Mouse (Mus musculus) cerebellum, postnatal 36 days (tissue): Measurements from ENCODE around the gene Slco2a1.
A peak's percentile ranks its signal among the peaks of the same experiment; 100 is the strongest.
"Not testable (repeated sequence)": the region's sequence is repeated elsewhere in the genome, so short reads cannot be mapped to it uniquely, and the experiment has no call there.

ENCODE experiments used
- DNase-seq, 2 experiments: peaks; one replicate each; pipeline ENCODE4 v3.0.0; 2021 to 2022; ENCODE audit warnings: mixed read lengths in 2 of 2

Slco2a1 gene

GRCm38 (mm10) chr9:103090116-103090875, 101.8 kb downstream of the Slco2a1 start:
- peak; percentile 74 to 84 for DNase-seq

GRCm38 (mm10) chr9:103091039-103091883, 102.7 kb downstream of the Slco2a1 start:
- DNase-seq = no peak

GRCm38 (mm10) chr9:103092248-103092647, 103.7 kb downstream of the Slco2a1 start:
- peak; percentile 87 to 88 for DNase-seq

- no peak for DNase-seq
Measured at GRCm38 (mm10) chr9:103093681-103094080, 105.2 kb downstream of the Slco2a1 start.

GRCm38 (mm10) chr9:103108341-103108798, 119.9 kb downstream of the Slco2a1 start:
- not testable (repeated sequence) for DNase-seq

GRCm38 (mm10) chr9:103108943-103109670, 120.6 kb downstream of the Slco2a1 start:
- DNase-seq = no peak

GRCm38 (mm10) chr9:103109911-103110310, 121.4 kb downstream of the Slco2a1 start:
- no peak for DNase-seq

GRCm38 (mm10) chr9:103110727-103111501, 122.4 kb downstream of the Slco2a1 start:
- peak; percentile 44 to 52 for DNase-seq

- DNase-seq = peak; percentile 79 to 87
Measured at GRCm38 (mm10) chr9:103111621-103112470, 123.3 kb downstream of the Slco2a1 start, which contains the start of gene Rab6b. Gene Rab6b, plus strand, starts transcription at chr9:103111787.

- DNase-seq = peak; percentile 54 to 60
Measured at GRCm38 (mm10) chr9:103112471-103113271, 124.2 kb downstream of the Slco2a1 start.

- DNase-seq = peak in 1 of 2 experiments; percentile 51
Measured at GRCm38 (mm10) chr9:103113351-103113750, 124.8 kb downstream of the Slco2a1 start.

- DNase-seq = no peak
Measured at GRCm38 (mm10) chr9:103114326-103114725, 125.8 kb downstream of the Slco2a1 start.

- DNase-seq = no peak
Measured at GRCm38 (mm10) chr9:103114901-103115300, 126.4 kb downstream of the Slco2a1 start.

GRCm38 (mm10) chr9:103116941-103117340, 128.4 kb downstream of the Slco2a1 start:
- no peak for DNase-seq

GRCm38 (mm10) chr9:103117495-103117894, 129.0 kb downstream of the Slco2a1 start:
- DNase-seq = peak in 1 of 2 experiments; percentile 2

GRCm38 (mm10) chr9:103117951-103118350, 129.4 kb downstream of the Slco2a1 start:
- no peak for DNase-seq

- peak in 1 of 2 experiments; percentile 29 for DNase-seq
Measured at GRCm38 (mm10) chr9:103118651-103119275, 130.3 kb downstream of the Slco2a1 start.

- DNase-seq = peak in 1 of 2 experiments; percentile 2
Measured at GRCm38 (mm10) chr9:103119781-103120180, 131.3 kb downstream of the Slco2a1 start.

- DNase-seq = no peak
Measured at GRCm38 (mm10) chr9:103120231-103120630, 131.7 kb downstream of the Slco2a1 start.

- no peak for DNase-seq
Measured at GRCm38 (mm10) chr9:103121546-103121945, 133.0 kb downstream of the Slco2a1 start.
